Mouse (Mus musculus): ENCODE measurements around the gene Caprin1. TPM values are rescaled to one million over a fixed set of nuclear protein-coding genes. Genes with fewer than 3 reads are reported as not detected.

Gene Caprin1
- polyA plus RNA-seq, 1 experiment from 2014 or later, result 484 TPM

DNA sequence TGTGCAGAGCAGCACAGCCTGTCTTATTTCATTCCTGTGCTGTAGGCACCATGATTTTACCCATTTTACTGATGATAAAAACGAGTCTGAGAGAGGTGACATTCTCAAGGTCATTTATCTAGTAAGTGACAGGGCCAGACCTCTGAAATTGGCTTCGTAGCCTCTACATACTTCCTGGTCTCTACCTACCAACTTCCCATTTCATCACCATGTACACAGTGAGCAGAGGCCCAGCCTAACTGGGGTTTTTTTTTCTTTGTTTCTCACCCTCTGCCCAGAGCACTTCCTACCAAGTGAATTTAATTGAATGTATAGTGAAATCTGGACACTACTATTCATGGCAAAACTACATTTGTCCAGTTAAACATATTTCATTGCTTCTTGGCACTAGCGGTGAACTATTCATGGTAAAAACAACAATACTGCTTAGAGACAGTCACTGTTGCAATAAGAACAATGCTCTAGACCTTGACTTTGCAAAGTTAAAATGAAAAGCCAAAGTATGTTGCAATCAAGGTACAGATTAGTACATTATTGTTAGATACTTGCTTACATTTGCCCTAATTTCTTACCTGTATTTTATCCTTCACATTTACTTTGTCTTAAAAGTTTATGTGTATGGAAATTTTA is 36.5 kb upstream of the Caprin1 start:
- H3K27me3 ChIP-seq (ENCODE audit: control insufficient read depth, insufficient read depth, low read length), result no peaks in the 10 kb centered on the region
- ATAC-seq (ENCODE audit: low FRiP score, low TSS enrichment), result no peak
- no peak overlapping the region for H3K9ac ChIP-seq (replicated peaks; ENCODE audit: low read length)
- no peaks in the 10 kb centered on the region for H3K4me1 ChIP-seq (ENCODE audit: control insufficient read depth, insufficient read depth, low read length)
- H3K27ac ChIP-seq (replicated peaks; ENCODE audit: low read depth, low read length), result no peak overlapping the region
- H3K4me3 ChIP-seq (replicated peaks; ENCODE audit: low read depth, low read length), result no peak overlapping the region
- no peak for DNase-seq
- H3K36me3 ChIP-seq (ENCODE audit: control insufficient read depth, insufficient read depth, low read length), result no peaks in the 10 kb centered on the region
- WGBS, result 75% methylated on average over 3 of the region's 3 CpGs
- H3K4me2 ChIP-seq (ENCODE audit: low read length), result no peak overlapping the region
- no peaks in the 10 kb centered on the region for H3K9me3 ChIP-seq (ENCODE audit: control insufficient read depth, low read length)

DNA sequence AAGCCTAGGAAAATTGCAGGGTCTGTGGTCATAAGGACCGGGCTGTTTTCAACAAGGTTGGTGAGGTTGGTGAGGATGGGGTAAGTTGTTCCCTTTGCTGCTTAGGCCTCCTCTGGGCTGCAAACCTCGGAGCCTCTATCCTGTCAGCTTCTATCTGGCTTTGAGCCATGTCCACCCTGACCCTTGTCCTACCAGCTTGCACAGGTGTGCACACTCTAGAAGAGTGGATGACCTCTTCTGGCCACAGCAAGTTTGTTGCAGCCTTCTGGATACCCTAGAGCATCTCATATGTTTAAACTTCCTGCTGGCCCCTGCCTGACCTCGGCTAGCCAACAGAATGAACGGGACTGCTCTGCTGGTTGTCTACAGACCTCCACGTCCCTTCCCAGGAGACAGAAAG is 35.5 kb upstream of the Caprin1 start:
- Histone ChIP-seq H3K4me2 (ENCODE audit: low read length) (no peak overlapping the region), H3K36me3 (ENCODE audit: control insufficient read depth, insufficient read depth, low read length) (no peaks in the 10 kb centered on the region), H3K4me3 (replicated peaks; ENCODE audit: low read depth, low read length) (no peak overlapping the region), H3K27me3 (ENCODE audit: control insufficient read depth, insufficient read depth, low read length) (no peaks in the 10 kb centered on the region), H3K4me1 (ENCODE audit: control insufficient read depth, insufficient read depth, low read length) (no peaks in the 10 kb centered on the region), H3K9ac (replicated peaks; ENCODE audit: low read length) (no peak overlapping the region), H3K27ac (replicated peaks; ENCODE audit: low read depth, low read length) (no peak overlapping the region), H3K9me3 (ENCODE audit: control insufficient read depth, low read length) (no peaks in the 10 kb centered on the region)
- 90% methylated on average over 5 of the region's 5 CpGs for WGBS
- DNase-seq (no peak), ATAC-seq (ENCODE audit: low FRiP score, low TSS enrichment) (no peak)

GRCm38 (mm10) chr2:103828900-103829299 is 31.5 kb upstream of the Caprin1 start:
- Histone ChIP-seq H3K36me3 (ENCODE audit: control insufficient read depth, insufficient read depth, low read length) (no peaks in the 10 kb centered on the region), H3K4me3 (replicated peaks; ENCODE audit: low read depth, low read length) (no peak overlapping the region), H3K27ac (replicated peaks; ENCODE audit: low read depth, low read length) (no peak overlapping the region), H3K9me3 (ENCODE audit: control insufficient read depth, low read length) (no peaks in the 10 kb centered on the region), H3K27me3 (ENCODE audit: control insufficient read depth, insufficient read depth, low read length) (no peaks in the 10 kb centered on the region), H3K4me2 (ENCODE audit: low read length) (no peak overlapping the region), H3K9ac (replicated peaks; ENCODE audit: low read length) (no peak overlapping the region), H3K4me1 (ENCODE audit: control insufficient read depth, insufficient read depth, low read length) (no peaks in the 10 kb centered on the region)
- ATAC-seq (ENCODE audit: low FRiP score, low TSS enrichment) (no peak), DNase-seq (no peak)

DNA sequence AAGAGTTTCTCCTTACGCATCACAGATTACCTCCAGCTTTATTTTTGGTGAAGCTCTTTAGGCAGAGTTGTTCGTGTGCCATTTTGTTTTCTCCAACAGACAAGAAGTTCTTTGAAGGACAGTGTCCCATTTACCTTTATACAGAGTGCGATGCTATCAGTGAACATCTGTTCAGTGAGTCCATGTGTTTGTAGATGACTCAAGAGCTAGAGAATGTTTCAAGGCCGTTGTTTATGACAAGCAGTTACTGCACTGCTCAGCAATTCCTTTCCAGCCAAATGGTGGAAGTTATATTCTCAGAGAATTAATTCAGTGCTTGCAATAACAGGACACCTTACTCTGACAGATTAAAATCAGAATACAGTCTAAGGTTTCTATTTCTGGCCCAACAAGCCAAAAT is 27.5 kb upstream of the Caprin1 start:
- Histone ChIP-seq H3K4me3 (replicated peaks; ENCODE audit: low read depth, low read length) (no peak overlapping the region), H3K4me2 (ENCODE audit: low read length) (no peak overlapping the region), H3K9me3 (ENCODE audit: control insufficient read depth, low read length) (no peaks in the 10 kb centered on the region), H3K27me3 (ENCODE audit: control insufficient read depth, insufficient read depth, low read length) (no peaks in the 10 kb centered on the region), H3K9ac (replicated peaks; ENCODE audit: low read length) (no peak overlapping the region), H3K4me1 (ENCODE audit: control insufficient read depth, insufficient read depth, low read length) (no peaks in the 10 kb centered on the region), H3K27ac (replicated peaks; ENCODE audit: low read depth, low read length) (no peak overlapping the region), H3K36me3 (ENCODE audit: control insufficient read depth, insufficient read depth, low read length) (no peaks in the 10 kb centered on the region)
- ATAC-seq (ENCODE audit: low FRiP score, low TSS enrichment) (no peak), DNase-seq (no peak)
- WGBS, result 97% methylated on average over 4 of the region's 4 CpGs

DNA sequence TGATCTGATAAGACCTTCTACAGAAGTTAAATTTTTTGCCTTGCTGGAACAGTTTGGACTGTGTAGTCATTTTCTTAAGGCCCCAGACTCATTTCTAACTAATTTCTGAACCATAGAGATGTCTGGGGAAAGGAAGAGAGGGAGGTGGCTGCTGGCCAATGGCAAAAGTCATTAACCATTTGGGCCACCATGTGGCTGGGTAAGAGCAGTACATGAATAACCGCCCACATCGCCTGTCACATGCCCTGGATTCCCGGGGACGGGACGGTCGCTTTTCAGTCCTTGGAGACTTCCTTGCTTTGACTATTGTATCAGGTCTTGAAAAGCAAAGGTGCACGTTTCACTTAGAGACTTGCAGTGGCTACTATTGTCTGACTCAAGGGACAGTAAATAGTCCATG is 25.1 kb upstream of the Caprin1 start:
- no peak overlapping the region for H3K27ac ChIP-seq (replicated peaks; ENCODE audit: low read depth, low read length)
- no peak overlapping the region for H3K4me2 ChIP-seq (ENCODE audit: low read length)
- ATAC-seq (ENCODE audit: low FRiP score, low TSS enrichment) (no peak), DNase-seq (no peak)
- WGBS, result 67% methylated on average over 7 of the region's 7 CpGs
- H3K36me3 ChIP-seq (ENCODE audit: control insufficient read depth, insufficient read depth, low read length), result no peaks in the 10 kb centered on the region
- H3K4me1 ChIP-seq (ENCODE audit: control insufficient read depth, insufficient read depth, low read length), result no peaks in the 10 kb centered on the region
- no peak overlapping the region for H3K4me3 ChIP-seq (replicated peaks; ENCODE audit: low read depth, low read length)
- no peaks in the 10 kb centered on the region for H3K9me3 ChIP-seq (ENCODE audit: control insufficient read depth, low read length)
- H3K9ac ChIP-seq (replicated peaks; ENCODE audit: low read length), result no peak overlapping the region
- H3K27me3 ChIP-seq (ENCODE audit: control insufficient read depth, insufficient read depth, low read length), result no peaks in the 10 kb centered on the region

GRCm38 (mm10) chr2:103817145-103817895 is 19.9 kb upstream of the Caprin1 start:
- peak overlapping the region; percentile 19; the same call in 1 of the 2 replicates for H3K4me2 ChIP-seq (ENCODE audit: low read length)

DNA sequence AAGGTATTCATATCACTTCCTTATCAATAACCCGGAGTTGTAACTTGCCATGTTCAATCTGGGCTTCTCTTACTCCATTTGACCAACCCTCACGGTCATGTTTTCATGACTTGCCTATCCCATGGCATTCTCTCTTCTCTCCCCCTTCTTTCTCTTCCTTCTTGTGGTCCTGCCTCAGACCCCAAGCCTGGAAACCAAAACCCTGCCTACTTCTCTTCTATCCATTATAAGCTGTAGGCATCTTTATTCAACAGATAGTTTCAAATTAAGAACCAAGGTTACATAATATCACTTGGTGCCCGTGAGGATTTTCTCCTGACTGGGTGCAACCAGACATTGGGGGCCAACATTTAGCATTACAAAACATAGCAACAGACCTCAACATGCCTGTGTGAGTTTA is 18.5 kb upstream of the Caprin1 start:
- Histone ChIP-seq H3K27me3 (ENCODE audit: control insufficient read depth, insufficient read depth, low read length) (no peaks in the 10 kb centered on the region), H3K4me1 (ENCODE audit: control insufficient read depth, insufficient read depth, low read length) (no peaks in the 10 kb centered on the region), H3K27ac (replicated peaks; ENCODE audit: low read depth, low read length) (no peak overlapping the region), H3K9me3 (ENCODE audit: control insufficient read depth, low read length) (no peaks in the 10 kb centered on the region), H3K4me2 (ENCODE audit: low read length) (no peak overlapping the region), H3K9ac (replicated peaks; ENCODE audit: low read length) (no peak overlapping the region), H3K4me3 (replicated peaks; ENCODE audit: low read depth, low read length) (no peak overlapping the region), H3K36me3 (ENCODE audit: control insufficient read depth, insufficient read depth, low read length) (no peaks in the 10 kb centered on the region)
- 90% methylated on average over 3 of the region's 3 CpGs for WGBS
- DNase-seq, result no peak
- no peak for ATAC-seq (ENCODE audit: low FRiP score, low TSS enrichment)

More at GRCm38 (mm10) chr2:103817145-103817895, 19.9 kb upstream of the Caprin1 start:
- Histone ChIP-seq H3K4me3 (replicated peaks; ENCODE audit: low read depth, low read length) (no peak overlapping the region), H3K9ac (replicated peaks; ENCODE audit: low read length) (no peak overlapping the region), H3K4me1 (ENCODE audit: control insufficient read depth, insufficient read depth, low read length) (no peaks in the 10 kb centered on the region), H3K27ac (replicated peaks; ENCODE audit: low read depth, low read length) (no peak overlapping the region), H3K9me3 (ENCODE audit: control insufficient read depth, low read length) (no peaks in the 10 kb centered on the region), H3K36me3 (ENCODE audit: control insufficient read depth, insufficient read depth, low read length) (no peaks in the 10 kb centered on the region), H3K27me3 (ENCODE audit: control insufficient read depth, insufficient read depth, low read length) (no peaks in the 10 kb centered on the region)
- DNase-seq, result peak; percentile 43
- no peak for ATAC-seq (ENCODE audit: low FRiP score, low TSS enrichment)
- whole genome bisulfite sequencing, result 41% methylated on average over 6 of the region's 6 CpGs

- H3K36me3 ChIP-seq (ENCODE audit: control insufficient read depth, insufficient read depth, low read length), result no peaks in the 10 kb centered on the region
- WGBS, result 69% methylated on average over 5 of the region's 5 CpGs
- ATAC-seq (ENCODE audit: low FRiP score, low TSS enrichment), result no peak
- no peak overlapping the region for H3K9ac ChIP-seq (replicated peaks; ENCODE audit: low read length)
- H3K27ac ChIP-seq (replicated peaks; ENCODE audit: low read depth, low read length), result no peak overlapping the region
- H3K4me3 ChIP-seq (replicated peaks; ENCODE audit: low read depth, low read length), result no peak overlapping the region
- DNase-seq, result no peak
- H3K4me1 ChIP-seq (ENCODE audit: control insufficient read depth, insufficient read depth, low read length), result no peaks in the 10 kb centered on the region
- no peaks in the 10 kb centered on the region for H3K27me3 ChIP-seq (ENCODE audit: control insufficient read depth, insufficient read depth, low read length)
- no peak overlapping the region for H3K4me2 ChIP-seq (ENCODE audit: low read length)
- H3K9me3 ChIP-seq (ENCODE audit: control insufficient read depth, low read length), result no peaks in the 10 kb centered on the region
These were observed 14.2 kb upstream of the Caprin1 start for GRCm38 (mm10) chr2:103811465-103812191.

Measured in midbrain, embryonic 14.5 days (tissue).